Mouse (Mus musculus): Measurements from ENCODE around the gene Cacna2d2. TPM values are rescaled to one million over a fixed set of nuclear protein-coding genes. Genes with fewer than 3 reads are reported as not detected.

Cacna2d2 gene
- polyA plus RNA-seq, 2 experiments: 0.29 to 9.3 TPM

DNA sequence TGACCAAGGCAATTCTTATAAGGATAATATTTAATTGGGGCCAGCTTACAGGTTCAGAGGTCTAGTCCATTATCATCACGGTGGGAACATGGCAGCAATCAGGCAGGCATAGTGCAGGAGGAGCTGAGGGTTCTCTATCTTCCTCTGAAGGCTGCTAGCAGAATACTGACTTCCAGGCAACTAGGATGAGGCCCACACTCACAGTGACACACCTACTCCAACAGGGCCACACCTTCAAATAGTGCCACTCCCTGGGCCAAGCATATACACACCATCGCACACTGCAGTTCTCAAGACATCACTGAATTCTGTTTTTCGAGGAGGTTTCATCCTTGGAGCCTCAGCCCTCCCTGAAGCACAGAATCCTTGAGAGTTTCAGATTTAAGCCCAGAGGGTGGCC is 96.9 kb downstream of the Cacna2d2 start:
- H3K27ac ChIP-seq (replicated peaks; ENCODE audit: low read depth, low read length): no peak overlapping the region
- no peak overlapping the region for H3K4me3 ChIP-seq (replicated peaks; ENCODE audit: low read length)
- DNase-seq (ENCODE audit: low spot score) (no peak), ATAC-seq (ENCODE audit: low FRiP score, low read depth) (no peak)
- no peak overlapping the region for H3K4me2 ChIP-seq (replicated peaks; ENCODE audit: low read depth, low read length, severe bottlenecking)
- no peaks in the 10 kb centered on the region for H3K36me3 ChIP-seq (ENCODE audit: control insufficient read depth, insufficient read depth, low read length)
- TF ChIP-seq POLR2A (IDR thresholded peaks at IDR 0.05; ENCODE audit: borderline replicate concordance, extremely low read depth, insufficient read depth, insufficient read length): no peak
- 87% methylated on average over 3 of the region's 3 CpGs for WGBS
- H3K4me1 ChIP-seq (ENCODE audit: control insufficient read depth, insufficient read depth, low read length): no peaks in the 10 kb centered on the region
- H3K9ac ChIP-seq (ENCODE audit: low read depth, low read length, severe bottlenecking): no peak overlapping the region
- no peaks in the 10 kb centered on the region for H3K27me3 ChIP-seq (ENCODE audit: control insufficient read depth, insufficient read depth, low read length)
- no peaks in the 10 kb centered on the region for H3K9me3 ChIP-seq (ENCODE audit: control insufficient read depth, low read length)

DNA sequence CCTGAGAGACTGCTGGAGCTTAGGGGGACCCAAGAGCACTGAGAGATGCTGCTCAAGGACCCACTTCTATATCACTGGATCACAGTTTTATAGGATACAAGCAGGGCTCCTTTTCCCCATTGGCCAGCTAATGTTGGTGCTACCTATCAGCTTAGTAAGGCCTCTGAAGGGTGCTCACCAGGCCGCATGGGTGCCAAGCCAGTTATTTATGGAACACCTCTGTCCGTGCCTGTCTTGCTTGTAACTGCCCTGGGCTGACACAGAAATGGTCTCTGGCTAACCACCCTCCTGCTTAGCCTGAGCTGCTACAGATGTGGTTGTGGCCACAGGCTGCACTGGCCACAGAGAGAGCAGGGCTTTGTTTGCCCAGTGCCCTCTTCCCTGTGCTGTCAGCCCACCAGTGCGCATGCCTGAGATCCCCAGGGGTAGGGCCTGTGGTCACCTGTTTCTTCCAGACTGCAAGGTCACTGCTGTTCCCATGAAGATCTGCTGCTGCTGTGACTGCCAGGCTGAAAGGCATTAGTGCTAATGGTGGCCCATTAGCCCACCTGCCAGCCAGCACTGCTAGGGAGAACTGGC is 101.4 kb downstream of the Cacna2d2 start:
- no peak overlapping the region for H3K9ac ChIP-seq (ENCODE audit: low read depth, low read length, severe bottlenecking)
- H3K27ac ChIP-seq (replicated peaks; ENCODE audit: low read depth, low read length): no peak overlapping the region
- no peaks in the 10 kb centered on the region for H3K9me3 ChIP-seq (ENCODE audit: control insufficient read depth, low read length)
- WGBS: 76% methylated on average over 3 of the region's 3 CpGs
- ATAC-seq (ENCODE audit: low FRiP score, low read depth) (no peak), DNase-seq (ENCODE audit: low spot score) (no peak)
- H3K4me1 ChIP-seq (ENCODE audit: control insufficient read depth, insufficient read depth, low read length): no peaks in the 10 kb centered on the region; the same call in 1 of the 2 replicates
- H3K36me3 ChIP-seq (ENCODE audit: control insufficient read depth, insufficient read depth, low read length): no peaks in the 10 kb centered on the region
- H3K4me3 ChIP-seq (replicated peaks; ENCODE audit: low read length): no peak overlapping the region
- no peaks in the 10 kb centered on the region; the same call in 1 of the 2 replicates for H3K27me3 ChIP-seq (ENCODE audit: control insufficient read depth, insufficient read depth, low read length)
- no peak for TF ChIP-seq POLR2A (IDR thresholded peaks at IDR 0.05; ENCODE audit: borderline replicate concordance, extremely low read depth, insufficient read depth, insufficient read length)
- H3K4me2 ChIP-seq (replicated peaks; ENCODE audit: low read depth, low read length, severe bottlenecking): no peak overlapping the region

DNA sequence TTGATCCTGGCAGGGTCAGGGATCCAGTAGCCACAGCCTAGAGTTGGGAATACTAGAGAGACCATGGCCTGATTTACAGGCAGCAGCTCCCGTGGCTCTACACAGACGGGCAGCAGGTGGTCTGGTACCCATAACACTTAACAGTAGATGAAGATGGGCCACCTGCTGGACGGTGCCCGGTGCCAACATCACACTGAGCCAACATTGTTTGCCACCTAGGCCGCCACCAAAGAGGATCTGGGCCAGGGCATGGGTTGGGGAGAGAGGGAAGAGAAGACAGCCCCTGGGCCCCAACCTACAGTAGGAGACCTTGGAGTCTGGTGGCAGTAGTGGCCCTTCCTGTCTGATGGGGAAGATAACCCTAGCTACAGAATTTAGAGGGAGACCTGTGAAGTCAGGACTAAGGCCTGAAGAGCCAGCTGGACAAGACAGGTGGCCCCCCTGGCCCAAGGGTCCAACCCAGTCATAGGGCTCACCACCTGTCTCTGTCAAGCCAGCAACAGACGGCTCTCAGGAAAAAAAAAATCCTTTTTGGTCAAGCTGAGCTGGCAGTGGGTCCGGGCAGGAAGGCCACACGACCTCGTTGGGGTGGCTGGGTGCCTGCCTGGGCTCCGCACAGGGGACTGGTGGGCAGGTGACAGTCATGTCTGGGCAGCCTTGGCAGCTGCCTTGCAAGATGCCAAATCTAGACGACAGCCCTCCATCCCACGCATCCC is 102.9 kb downstream of the Cacna2d2 start:
- 83% methylated on average over 12 of the region's 12 CpGs for WGBS
- Histone ChIP-seq H3K9ac (ENCODE audit: low read depth, low read length, severe bottlenecking) (no peak overlapping the region), H3K27ac (replicated peaks; ENCODE audit: low read depth, low read length) (no peak overlapping the region), H3K27me3 (ENCODE audit: control insufficient read depth, insufficient read depth, low read length) (no peaks in the 10 kb centered on the region; the same call in 1 of the 2 replicates), H3K4me1 (ENCODE audit: control insufficient read depth, insufficient read depth, low read length) (no peaks in the 10 kb centered on the region; the same call in 1 of the 2 replicates), H3K9me3 (ENCODE audit: control insufficient read depth, low read length) (no peaks in the 10 kb centered on the region), H3K36me3 (ENCODE audit: control insufficient read depth, insufficient read depth, low read length) (no peaks in the 10 kb centered on the region), H3K4me2 (replicated peaks; ENCODE audit: low read depth, low read length, severe bottlenecking) (no peak overlapping the region), H3K4me3 (replicated peaks; ENCODE audit: low read length) (no peak overlapping the region)
- ATAC-seq (ENCODE audit: low FRiP score, low read depth): no peak
- no peak for DNase-seq (ENCODE audit: low spot score)
- TF ChIP-seq POLR2A (IDR thresholded peaks at IDR 0.05; ENCODE audit: borderline replicate concordance, extremely low read depth, insufficient read depth, insufficient read length): no peak

DNA sequence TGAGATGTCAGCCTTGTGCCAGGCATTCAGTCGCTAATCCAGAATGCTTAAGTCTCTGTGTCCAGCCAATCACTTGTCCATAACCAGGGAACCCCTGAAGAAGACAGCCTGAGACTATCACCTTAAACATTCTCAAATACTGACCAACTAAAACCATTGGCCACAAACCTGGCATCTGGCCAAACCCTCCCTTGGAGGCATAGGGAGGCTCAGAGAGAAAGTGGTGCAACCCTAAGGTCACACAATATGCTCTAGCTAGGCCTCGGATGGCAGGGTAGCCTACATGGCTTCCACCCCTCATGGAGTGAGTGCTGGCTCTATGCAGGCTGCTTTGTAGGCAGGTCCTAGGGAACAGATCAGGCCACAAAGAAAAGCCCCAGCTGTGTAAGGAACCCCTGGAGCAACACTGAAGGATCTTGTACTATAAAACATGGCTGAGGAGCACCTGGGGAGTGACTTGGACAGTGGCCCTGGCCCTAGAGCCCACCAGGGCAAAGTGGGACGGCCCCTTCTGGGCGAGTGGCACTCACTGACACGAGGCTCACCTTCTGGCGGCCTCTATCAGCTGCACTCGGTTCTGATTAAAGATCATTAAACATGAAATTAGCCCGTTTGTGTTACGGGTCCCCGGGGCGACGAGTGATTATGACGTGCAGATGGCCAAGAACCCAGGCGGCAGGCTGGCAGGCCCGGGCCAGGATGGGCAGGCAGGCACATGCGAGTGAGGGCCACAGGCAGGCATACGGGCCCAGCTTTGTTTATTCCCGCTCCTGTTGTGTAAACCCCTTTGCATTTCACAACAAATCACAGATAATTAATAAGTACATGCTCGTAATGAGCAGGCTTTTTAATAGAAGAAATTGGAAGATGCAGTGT is 105.5 kb downstream of the Cacna2d2 start:
- H3K4me2 ChIP-seq (replicated peaks; ENCODE audit: low read depth, low read length, severe bottlenecking): no peak overlapping the region

DNA sequence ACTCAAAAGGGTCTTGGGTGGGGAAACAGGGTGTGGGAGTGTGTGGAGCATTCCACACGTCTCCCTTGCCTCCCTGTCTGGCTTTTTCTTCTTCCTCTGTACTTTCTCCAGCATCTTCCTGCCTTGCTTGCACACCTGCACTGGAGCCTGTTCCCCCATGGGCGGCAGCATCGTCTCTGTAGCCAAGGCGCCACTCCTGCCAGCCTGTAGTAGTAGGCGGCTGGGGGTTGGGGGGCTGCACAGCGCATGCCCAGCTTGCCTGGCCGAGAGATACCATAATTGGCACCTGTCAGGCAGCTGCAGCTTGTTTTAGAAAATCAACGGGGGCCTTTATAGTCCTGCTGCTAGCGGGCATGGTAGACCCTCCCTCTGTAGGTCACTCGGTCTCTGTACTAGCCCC is 108.9 kb downstream of the Cacna2d2 start:
- no peaks in the 10 kb centered on the region for H3K9me3 ChIP-seq (ENCODE audit: control insufficient read depth, low read length)
- 28% methylated on average over 10 of the region's 10 CpGs for WGBS
- H3K27ac ChIP-seq (replicated peaks; ENCODE audit: low read depth, low read length): no peak overlapping the region
- peaks cover 11% of the 10 kb centered on the region for H3K4me1 ChIP-seq (ENCODE audit: control insufficient read depth, insufficient read depth, low read length)
- TF ChIP-seq POLR2A (IDR thresholded peaks at IDR 0.05; ENCODE audit: borderline replicate concordance, extremely low read depth, insufficient read depth, insufficient read length): no peak
- DNase-seq (ENCODE audit: low spot score) (no peak), ATAC-seq (ENCODE audit: low FRiP score, low read depth) (no peak)
- H3K36me3 ChIP-seq (ENCODE audit: control insufficient read depth, insufficient read depth, low read length): no peaks in the 10 kb centered on the region
- H3K4me3 ChIP-seq (replicated peaks; ENCODE audit: low read length): no peak overlapping the region
- H3K4me2 ChIP-seq (replicated peaks; ENCODE audit: low read depth, low read length, severe bottlenecking): no peak overlapping the region
- no peak overlapping the region for H3K9ac ChIP-seq (ENCODE audit: low read depth, low read length, severe bottlenecking)
- H3K27me3 ChIP-seq (ENCODE audit: control insufficient read depth, insufficient read depth, low read length): no peaks in the 10 kb centered on the region; the same call in 1 of the 2 replicates

More for the DNA sequence above, 105.5 kb downstream of the Cacna2d2 start:
- H3K4me3 ChIP-seq (replicated peaks; ENCODE audit: low read length): no peak overlapping the region
- no peak overlapping the region for H3K9ac ChIP-seq (ENCODE audit: low read depth, low read length, severe bottlenecking)
- H3K27me3 ChIP-seq (ENCODE audit: control insufficient read depth, insufficient read depth, low read length): no peaks in the 10 kb centered on the region; the same call in 1 of the 2 replicates
- peaks cover 11% of the 10 kb centered on the region for H3K4me1 ChIP-seq (ENCODE audit: control insufficient read depth, insufficient read depth, low read length)
- TF ChIP-seq POLR2A (IDR thresholded peaks at IDR 0.05; ENCODE audit: borderline replicate concordance, extremely low read depth, insufficient read depth, insufficient read length): no peak
- H3K36me3 ChIP-seq (ENCODE audit: control insufficient read depth, insufficient read depth, low read length): no peaks in the 10 kb centered on the region
- DNase-seq (ENCODE audit: low spot score): no peak
- ATAC-seq (ENCODE audit: low FRiP score, low read depth): no peak
- no peaks in the 10 kb centered on the region for H3K9me3 ChIP-seq (ENCODE audit: control insufficient read depth, low read length)
- no peak overlapping the region for H3K27ac ChIP-seq (replicated peaks; ENCODE audit: low read depth, low read length)
- 36% methylated on average over 19 of the region's 19 CpGs for WGBS

Measured in limb, embryonic 14.5 days (tissue).